Mouse (Mus musculus): ENCODE results near the gene Ddx20.

The Ddx20 gene

GRCm38 (mm10) chr3:105665105-105665765 is 22.1 kb downstream of the Ddx20 start:
- DNase-seq, result no peak

- no peak for DNase-seq
Observed at GRCm38 (mm10) chr3:105663043-105663442, 24.3 kb downstream of the Ddx20 start.

- no peak for DNase-seq
Observed at GRCm38 (mm10) chr3:105660530-105660929, 26.8 kb downstream of the Ddx20 start.

GRCm38 (mm10) chr3:105655031-105655585 is 32.3 kb downstream of the Ddx20 start:
- DNase-seq, result no peak

- DNase-seq, result peak; percentile 72 to 79
Observed at GRCm38 (mm10) chr3:105653544-105654380, 33.6 kb downstream of the Ddx20 start.

- DNase-seq, result no peak
Observed at GRCm38 (mm10) chr3:105648889-105649567, 38.3 kb downstream of the Ddx20 start.

- peak; percentile 90 to 91 for DNase-seq
Observed at GRCm38 (mm10) chr3:105643566-105643965, 43.8 kb downstream of the Ddx20 start.

- peak; percentile 65 to 82 for DNase-seq
Observed at GRCm38 (mm10) chr3:105642186-105642585, 45.2 kb downstream of the Ddx20 start.

GRCm38 (mm10) chr3:105633021-105633420 is 54.4 kb downstream of the Ddx20 start:
- DNase-seq, result no peak

GRCm38 (mm10) chr3:105632296-105632695 is 55.1 kb downstream of the Ddx20 start:
- no peak for DNase-seq

Data from cerebellum, postnatal 25 days (tissue).